Mouse (Mus musculus) liver, embryonic 14.5 days (tissue): ENCODE data around the gene Mrm1.

Experiments used
- CTCF ChIP-seq: IDR thresholded peaks from 2 replicates; pipeline ENCODE4 v1.5.1; 2016; ENCODE audit warnings: antibody characterized with exemption, low read depth, control low read depth
- EP300 ChIP-seq: IDR thresholded peaks from 2 replicates; pipeline ENCODE4 v1.6.1; 2016; ENCODE audit warnings: antibody characterized with exemption, low read depth

- TF ChIP-seq CTCF (peak; percentile 99), EP300 (peak; percentile 60; the same call in 1 of the 2 replicates)
Measured at GRCm38 (mm10) chr11:84818961-84819692, at the start of gene Mrm1.
